Mouse (Mus musculus): ENCODE results near the gene Cybrd1. TPM values are rescaled to one million over a fixed set of nuclear protein-coding genes. Genes with fewer than 3 reads are reported as not detected.

Gene Cybrd1
- polyA plus RNA-seq, 1 experiment from 2014 or later = 13.0 TPM

DNA sequence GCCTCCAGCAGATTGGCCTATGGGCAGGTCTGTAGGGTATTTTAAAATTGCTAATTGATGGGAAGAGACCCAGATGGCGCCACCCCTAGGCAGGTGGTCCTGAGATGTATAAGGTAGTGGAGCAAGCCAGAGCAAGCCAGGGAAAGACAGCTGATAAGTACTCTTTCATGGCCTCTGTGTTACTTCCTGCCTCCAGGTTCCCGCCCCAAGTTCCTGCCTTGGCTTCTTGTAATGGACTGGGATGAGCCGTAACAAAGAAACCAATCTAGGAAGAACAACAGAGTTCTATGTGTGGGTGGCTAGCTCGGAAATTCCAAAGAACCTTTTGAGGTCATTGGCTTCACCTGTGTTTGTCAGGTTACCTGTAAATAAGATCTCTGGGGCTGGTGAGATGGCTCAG is 49.5 kb downstream of the Cybrd1 start:
- ATAC-seq (ENCODE audit: low FRiP score, low TSS enrichment) (no peak), DNase-seq (ENCODE audit: low spot score) (no peak)
- Histone ChIP-seq H3K4me1 (replicated peaks; ENCODE audit: control insufficient read depth, insufficient read depth) (no peaks in the 10 kb centered on the region), H3K27me3 (ENCODE audit: control insufficient read depth, insufficient read depth, low read length) (no peaks in the 10 kb centered on the region), H3K27ac (replicated peaks) (no peak overlapping the region), H3K9ac (ENCODE audit: low read length) (no peak overlapping the region), H3K4me2 (replicated peaks; ENCODE audit: low read depth) (no peak overlapping the region), H3K9me3 (ENCODE audit: control insufficient read depth, low read length) (no peaks in the 10 kb centered on the region), H3K36me3 (ENCODE audit: control insufficient read depth, insufficient read depth, low read length) (no peaks in the 10 kb centered on the region), H3K4me3 (ENCODE audit: low read depth, low read length) (no peak overlapping the region)
- TF ChIP-seq CTCF (IDR thresholded peaks at IDR 0.05; ENCODE audit: low read depth) (no peak), EP300 (optimal IDR thresholded peaks at IDR 0.05) (no peak)
- WGBS = 78% methylated on average over 4 of the region's 4 CpGs

DNA sequence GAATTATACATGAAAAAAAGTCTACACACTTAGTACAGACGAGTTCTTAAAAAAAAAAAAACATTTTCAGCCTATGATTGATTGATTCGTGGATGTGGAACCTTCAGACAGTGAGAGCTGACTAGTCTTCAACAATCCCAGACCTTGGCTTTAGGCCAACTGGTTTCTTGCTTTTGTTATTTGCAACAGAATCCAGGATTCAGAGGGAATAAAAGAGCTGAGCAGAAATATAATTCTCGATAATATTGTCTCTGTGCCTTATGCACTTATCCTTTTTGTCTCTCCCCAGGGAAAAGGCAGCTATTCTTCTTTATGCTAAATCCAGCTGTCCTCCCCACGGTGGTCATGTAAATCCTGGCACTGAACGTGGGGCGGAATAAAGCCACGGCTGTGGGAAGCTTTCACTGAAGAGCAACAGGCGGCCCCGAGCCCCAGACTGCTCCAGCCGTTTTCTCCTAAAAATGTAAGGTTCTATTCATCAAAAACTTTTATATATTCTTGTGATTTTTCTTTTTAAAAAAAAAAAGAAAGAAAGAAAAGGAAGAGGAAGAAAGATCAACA is 50.8 kb downstream of the Cybrd1 start:
- Histone ChIP-seq H3K4me2 (replicated peaks; ENCODE audit: low read depth) (no peak overlapping the region), H3K9me3 (ENCODE audit: control insufficient read depth, low read length) (no peaks in the 10 kb centered on the region), H3K4me3 (ENCODE audit: low read depth, low read length) (no peak overlapping the region), H3K4me1 (replicated peaks; ENCODE audit: control insufficient read depth, insufficient read depth) (no peaks in the 10 kb centered on the region), H3K36me3 (ENCODE audit: control insufficient read depth, insufficient read depth, low read length) (no peaks in the 10 kb centered on the region), H3K9ac (ENCODE audit: low read length) (no peak overlapping the region), H3K27me3 (ENCODE audit: control insufficient read depth, insufficient read depth, low read length) (no peaks in the 10 kb centered on the region), H3K27ac (replicated peaks) (no peak overlapping the region)
- 27% methylated on average over 10 of the region's 10 CpGs for WGBS
- ATAC-seq (ENCODE audit: low FRiP score, low TSS enrichment) = no peak
- TF ChIP-seq EP300 (optimal IDR thresholded peaks at IDR 0.05) (no peak), CTCF (IDR thresholded peaks at IDR 0.05; ENCODE audit: low read depth) (no peak)
- DNase-seq (ENCODE audit: low spot score) = no peak

DNA sequence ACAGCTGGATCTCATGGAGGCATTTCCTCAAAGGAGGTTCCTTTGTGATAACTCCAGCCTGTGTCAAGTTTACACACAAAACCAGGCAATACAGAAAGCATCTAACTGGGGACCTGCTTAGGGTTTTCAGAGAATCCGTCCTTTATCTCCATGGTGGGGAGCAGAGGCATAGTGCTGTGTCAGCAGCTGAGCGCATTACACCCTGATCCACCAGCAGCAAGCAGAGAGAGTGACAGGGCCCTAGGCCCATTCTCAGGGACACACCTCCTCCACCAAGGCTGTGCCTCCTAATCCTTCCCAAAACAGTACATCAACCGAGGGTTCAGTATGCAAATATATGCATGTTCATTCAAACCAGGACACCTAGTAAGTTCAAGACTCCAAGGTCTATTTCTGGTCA is 55.3 kb downstream of the Cybrd1 start:
- Histone ChIP-seq H3K27ac (replicated peaks) (no peak overlapping the region), H3K4me3 (ENCODE audit: low read depth, low read length) (no peak overlapping the region), H3K36me3 (ENCODE audit: control insufficient read depth, insufficient read depth, low read length) (no peaks in the 10 kb centered on the region), H3K4me1 (replicated peaks; ENCODE audit: control insufficient read depth, insufficient read depth) (no peaks in the 10 kb centered on the region), H3K27me3 (ENCODE audit: control insufficient read depth, insufficient read depth, low read length) (no peaks in the 10 kb centered on the region), H3K9me3 (ENCODE audit: control insufficient read depth, low read length) (no peaks in the 10 kb centered on the region), H3K4me2 (replicated peaks; ENCODE audit: low read depth) (no peak overlapping the region), H3K9ac (ENCODE audit: low read length) (no peak overlapping the region)
- 79% methylated on average over 3 of the region's 3 CpGs for WGBS
- ATAC-seq (ENCODE audit: low FRiP score, low TSS enrichment) = no peak
- TF ChIP-seq CTCF (IDR thresholded peaks at IDR 0.05; ENCODE audit: low read depth) = no peak
- no peak for TF ChIP-seq EP300 (optimal IDR thresholded peaks at IDR 0.05)
- no peak for DNase-seq (ENCODE audit: low spot score)

DNA sequence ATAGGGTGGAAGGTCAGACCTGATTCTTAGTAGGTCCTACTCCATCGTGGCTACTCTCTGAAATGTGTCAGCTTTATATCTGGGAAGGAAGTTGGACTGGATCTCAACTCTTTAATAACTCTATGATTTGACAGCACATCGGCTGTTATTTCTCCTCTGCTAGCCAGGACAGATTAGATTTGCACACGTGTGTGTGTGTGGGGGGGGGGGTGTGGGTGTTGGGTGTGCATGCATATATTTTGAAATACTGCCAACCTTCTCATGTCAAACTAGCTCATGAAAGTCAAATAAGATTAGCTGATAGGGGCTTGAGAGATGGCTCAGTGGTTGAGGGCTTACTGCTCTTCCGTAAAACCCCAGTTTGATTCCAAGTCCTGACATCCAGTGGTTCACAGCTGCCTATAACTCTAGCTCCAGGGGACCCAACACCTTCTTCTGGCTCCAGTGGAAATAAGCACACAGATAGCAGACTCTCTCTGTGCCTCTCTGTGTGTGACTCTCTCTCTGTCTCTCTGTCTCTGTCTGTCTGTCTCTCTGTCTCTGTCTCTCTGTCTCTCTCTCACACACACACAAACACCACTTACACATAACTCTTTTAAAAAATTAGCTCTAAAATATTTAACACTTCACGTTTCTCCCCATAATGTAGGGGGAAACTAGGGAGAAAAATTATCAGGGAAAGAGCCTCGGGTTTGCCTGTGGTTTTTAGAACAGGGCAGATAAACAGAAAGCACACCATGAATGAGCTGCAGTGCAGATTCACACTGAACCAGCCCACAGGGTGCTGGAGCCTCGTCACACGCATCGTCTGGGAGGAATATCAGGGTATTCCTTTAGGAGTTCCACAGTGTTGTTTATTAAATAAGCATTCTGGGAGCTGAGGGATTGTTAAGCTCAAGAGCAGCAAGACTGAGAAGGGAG is 58.9 kb downstream of the Cybrd1 start:
- Histone ChIP-seq H3K27ac (replicated peaks) (no peak overlapping the region), H3K4me1 (replicated peaks; ENCODE audit: control insufficient read depth, insufficient read depth) (no peaks in the 10 kb centered on the region), H3K4me2 (replicated peaks; ENCODE audit: low read depth) (no peak overlapping the region), H3K9me3 (ENCODE audit: control insufficient read depth, low read length) (no peaks in the 10 kb centered on the region), H3K27me3 (ENCODE audit: control insufficient read depth, insufficient read depth, low read length) (no peaks in the 10 kb centered on the region), H3K4me3 (ENCODE audit: low read depth, low read length) (no peak overlapping the region), H3K9ac (ENCODE audit: low read length) (no peak overlapping the region), H3K36me3 (ENCODE audit: control insufficient read depth, insufficient read depth, low read length) (no peaks in the 10 kb centered on the region)
- 42% methylated on average over 9 of the region's 9 CpGs for WGBS
- ATAC-seq (ENCODE audit: low FRiP score, low TSS enrichment) (no peak), DNase-seq (ENCODE audit: low spot score) (no peak)
- TF ChIP-seq CTCF (IDR thresholded peaks at IDR 0.05; ENCODE audit: low read depth) = no peak
- TF ChIP-seq EP300 (optimal IDR thresholded peaks at IDR 0.05) = no peak

DNA sequence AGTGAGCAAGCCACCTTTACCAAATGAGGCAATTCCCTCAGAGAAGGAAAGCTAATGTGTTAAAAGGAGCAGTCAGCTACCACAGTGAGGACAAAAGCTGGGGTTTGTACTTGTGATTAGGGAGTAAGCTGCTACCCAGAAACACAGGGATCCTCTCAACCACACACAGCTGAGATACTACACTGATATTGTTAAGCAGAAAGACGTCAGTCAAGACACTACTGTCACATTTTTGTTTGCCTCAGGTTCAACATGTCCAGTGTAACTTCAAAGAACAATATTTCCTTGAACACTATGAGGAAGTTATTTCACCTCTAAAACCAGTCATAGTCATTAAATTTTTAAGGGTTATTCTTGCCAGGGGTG is 59.5 kb downstream of the Cybrd1 start:
- no peaks in the 10 kb centered on the region for H3K27me3 ChIP-seq (ENCODE audit: control insufficient read depth, insufficient read depth, low read length)
- no peak overlapping the region for H3K4me3 ChIP-seq (ENCODE audit: low read depth, low read length)
- no peaks in the 10 kb centered on the region for H3K4me1 ChIP-seq (replicated peaks; ENCODE audit: control insufficient read depth, insufficient read depth)
- H3K4me2 ChIP-seq (replicated peaks; ENCODE audit: low read depth) = no peak overlapping the region
- H3K36me3 ChIP-seq (ENCODE audit: control insufficient read depth, insufficient read depth, low read length) = no peaks in the 10 kb centered on the region
- WGBS = 74% methylated on average over 1 of the region's 1 CpGs
- H3K9ac ChIP-seq (ENCODE audit: low read length) = no peak overlapping the region
- no peak for TF ChIP-seq EP300 (optimal IDR thresholded peaks at IDR 0.05)
- no peak for TF ChIP-seq CTCF (IDR thresholded peaks at IDR 0.05; ENCODE audit: low read depth)
- no peak overlapping the region for H3K27ac ChIP-seq (replicated peaks)
- ATAC-seq (ENCODE audit: low FRiP score, low TSS enrichment) (no peak), DNase-seq (ENCODE audit: low spot score) (no peak)
- H3K9me3 ChIP-seq (ENCODE audit: control insufficient read depth, low read length) = no peaks in the 10 kb centered on the region

DNA sequence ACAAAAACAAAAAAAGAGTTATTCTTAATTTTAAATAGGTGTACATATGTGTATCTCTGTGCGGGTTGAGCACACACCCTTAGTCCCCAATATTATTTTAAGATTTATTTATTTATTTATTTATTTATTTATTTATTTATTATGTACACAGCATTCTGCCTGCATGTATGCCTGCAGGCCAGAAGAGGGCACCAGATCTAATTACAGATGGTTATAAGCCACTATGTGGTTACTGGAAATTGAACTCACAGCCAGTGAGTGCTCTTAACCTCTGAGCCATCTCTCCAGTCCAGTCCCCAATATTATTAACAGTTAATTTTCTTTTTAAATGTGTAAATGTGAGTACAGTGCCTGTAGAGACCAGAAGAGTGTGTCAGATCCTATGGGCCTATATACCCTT is 60.0 kb downstream of the Cybrd1 start:
- TF ChIP-seq EP300 (optimal IDR thresholded peaks at IDR 0.05) = no peak
- TF ChIP-seq CTCF (IDR thresholded peaks at IDR 0.05; ENCODE audit: low read depth) = peak; percentile 35
- WGBS = 100% methylated on average over 1 of the region's 1 CpGs
- H3K4me3 ChIP-seq (ENCODE audit: low read depth, low read length) = no peak overlapping the region
- ATAC-seq (ENCODE audit: low FRiP score, low TSS enrichment) (no peak), DNase-seq (ENCODE audit: low spot score) (no peak)
- no peak overlapping the region for H3K9ac ChIP-seq (ENCODE audit: low read length)
- no peak overlapping the region for H3K27ac ChIP-seq (replicated peaks)
- H3K27me3 ChIP-seq (ENCODE audit: control insufficient read depth, insufficient read depth, low read length) = no peaks in the 10 kb centered on the region
- no peak overlapping the region for H3K4me2 ChIP-seq (replicated peaks; ENCODE audit: low read depth)
- H3K9me3 ChIP-seq (ENCODE audit: control insufficient read depth, low read length) = no peaks in the 10 kb centered on the region
- no peaks in the 10 kb centered on the region for H3K4me1 ChIP-seq (replicated peaks; ENCODE audit: control insufficient read depth, insufficient read depth)
- H3K36me3 ChIP-seq (ENCODE audit: control insufficient read depth, insufficient read depth, low read length) = no peaks in the 10 kb centered on the region

Measured in stomach, postnatal 0 days (tissue).